Mouse (Mus musculus) brain, adult 2 months (tissue): Measurements from ENCODE around the gene Gm9639.
"Not testable (repeated sequence)": the region's sequence is repeated elsewhere in the genome, so short reads cannot be mapped to it uniquely, and the experiment has no call there.

Experiments used
- DNase-seq: peaks from one replicate; pipeline ENCODE4 v3.0.0; 2011; ENCODE audit warnings: low read depth, low spot score

The Gm9639 gene

DNA sequence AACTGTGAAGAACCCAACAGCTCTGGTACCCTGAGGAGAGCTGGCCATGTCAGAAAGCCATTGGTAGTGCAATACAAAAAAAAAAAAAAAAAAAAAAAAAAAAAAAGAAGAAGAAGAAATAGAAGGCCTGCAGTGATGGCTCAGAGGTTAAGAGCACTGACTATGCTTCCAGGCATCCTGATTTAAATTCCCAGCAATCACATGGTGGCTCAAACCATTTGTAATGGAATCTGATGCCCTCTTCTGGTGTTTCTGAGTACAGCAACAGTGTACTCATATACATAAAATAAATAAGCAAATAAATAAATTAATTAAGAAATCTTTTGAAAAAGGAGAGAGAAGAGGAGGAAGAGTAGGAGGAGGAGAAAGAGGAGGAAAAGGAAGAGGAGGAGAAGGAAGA lies 41.4 kb downstream of the Gm9639 start:
- no peak for DNase-seq

DNA sequence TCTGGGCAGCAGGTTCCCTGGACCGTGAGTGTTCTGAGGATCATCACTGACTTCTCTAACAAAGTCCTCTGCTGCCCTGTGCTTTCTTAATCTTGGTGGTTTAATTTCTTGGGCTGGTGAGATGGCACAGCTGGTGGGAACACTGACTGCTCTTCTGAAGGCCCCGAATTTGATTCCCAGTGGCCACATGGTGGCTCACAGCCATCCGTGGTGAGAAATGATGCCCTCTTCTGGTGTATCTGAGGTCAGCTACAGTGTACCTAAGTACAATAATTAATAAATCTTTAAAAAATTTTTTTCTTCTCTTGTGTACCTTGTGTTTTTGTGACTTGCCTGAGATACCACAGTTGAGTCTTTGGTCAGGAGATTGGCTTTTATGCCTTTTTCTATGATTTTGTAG lies 42.6 kb downstream of the Gm9639 start:
- not testable (repeated sequence) for DNase-seq

DNA sequence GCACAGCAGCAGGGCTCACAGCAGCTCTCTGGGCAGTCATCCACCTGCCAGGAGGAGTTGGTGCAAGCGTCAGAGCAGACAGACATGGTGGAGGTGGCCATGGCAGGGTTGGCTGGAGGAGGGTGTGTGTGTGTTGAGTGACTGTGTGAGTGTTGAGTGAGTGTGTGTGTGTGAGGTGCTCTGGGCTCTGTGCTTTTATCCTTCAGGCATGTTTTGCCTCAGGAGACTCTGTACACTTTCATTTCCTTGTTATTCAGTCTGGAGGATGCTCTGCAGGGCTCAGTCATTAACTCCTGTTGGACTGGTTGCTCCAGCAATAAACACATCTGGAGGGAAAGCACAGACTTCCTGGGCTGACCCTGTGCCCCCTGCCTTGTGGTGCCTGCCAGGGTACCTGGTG lies 43.6 kb downstream of the Gm9639 start, which contains the start of gene Gm9736:
TSS of gene Gm9736 (minus strand) at position 101 of the 400 bp plus-strand sequence.
- DNase-seq = not testable (repeated sequence)

DNA sequence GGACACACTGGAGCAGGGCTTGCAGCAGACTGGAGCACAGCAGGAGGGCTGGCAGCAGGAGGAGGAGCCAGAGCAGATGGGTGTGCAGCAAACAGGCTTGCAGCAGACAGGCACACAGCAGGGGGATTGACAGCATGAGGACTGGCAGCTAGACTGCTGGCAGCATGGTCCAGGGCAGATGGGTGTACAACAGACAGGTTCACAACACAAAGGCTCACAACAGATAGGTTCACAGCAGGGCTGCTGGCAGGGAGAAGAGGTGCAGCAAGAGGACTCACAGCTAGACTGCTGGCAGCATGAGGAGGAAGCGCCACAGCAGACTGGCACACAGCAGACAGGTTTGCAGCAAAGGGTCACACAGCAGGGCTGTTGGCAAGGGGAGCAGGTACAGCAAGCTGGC lies 44.2 kb downstream of the Gm9639 start:
- not testable (repeated sequence) for DNase-seq
